Mouse (Mus musculus) mouse trophoblast stem cell (cell line): ENCODE data around the gene Hs3st5.
"Not testable (repeated sequence)": the region's sequence is repeated elsewhere in the genome, so short reads cannot be mapped to it uniquely, and the experiment has no call there.

Experiments used
- in situ Hi-C, 2 experiments: fragments of 300-500 bp; cut with MseI, MboI; formaldehyde crosslinking; loops; 2 replicates in 1 of 2; 3 replicates in 1 of 2; pipeline ENCODE4 v1.15.1; 2025

Gene Hs3st5

GRCm38 (mm10) chr10:36557673-36558072 lies 51.1 kb downstream of the Hs3st5 start:
- in situ Hi-C loops: no loop called here

- in situ Hi-C loops: no loop called here
These were observed 52.1 kb downstream of the Hs3st5 start for GRCm38 (mm10) chr10:36558736-36559135.

- in situ Hi-C loops: no loop called here
These were observed 60.6 kb downstream of the Hs3st5 start for GRCm38 (mm10) chr10:36567258-36567657.

- in situ Hi-C loops: no loop called here
These were observed 65.9 kb downstream of the Hs3st5 start for GRCm38 (mm10) chr10:36572540-36572939.

- in situ Hi-C loops: no loop called here
These were observed 71.9 kb downstream of the Hs3st5 start for GRCm38 (mm10) chr10:36578375-36579145.

- in situ Hi-C loops: no loop called here
These were observed 103.8 kb downstream of the Hs3st5 start for GRCm38 (mm10) chr10:36610400-36610799.

GRCm38 (mm10) chr10:36611415-36611814 lies 104.8 kb downstream of the Hs3st5 start:
- in situ Hi-C loops: not testable (repeated sequence)

- in situ Hi-C loops: no loop called here
These were observed 116.4 kb downstream of the Hs3st5 start for GRCm38 (mm10) chr10:36623037-36623436.

GRCm38 (mm10) chr10:36627952-36628351 lies 121.3 kb downstream of the Hs3st5 start:
- in situ Hi-C loops: no loop called here

- in situ Hi-C loops: no loop called here
These were observed 125.1 kb downstream of the Hs3st5 start for GRCm38 (mm10) chr10:36631746-36632145.

GRCm38 (mm10) chr10:36650653-36651052 lies 144.0 kb downstream of the Hs3st5 start:
- in situ Hi-C loops: no loop called here

GRCm38 (mm10) chr10:36713974-36714373 lies 207.4 kb downstream of the Hs3st5 start:
- in situ Hi-C loops: no loop called here

GRCm38 (mm10) chr10:36726239-36726638 lies 219.6 kb downstream of the Hs3st5 start:
- in situ Hi-C loops: no loop called here

- in situ Hi-C loops: no loop called here
These were observed 222.9 kb downstream of the Hs3st5 start for GRCm38 (mm10) chr10:36729361-36730098.

GRCm38 (mm10) chr10:36739375-36739774 lies 232.8 kb downstream of the Hs3st5 start:
- in situ Hi-C loops: no loop called here

- in situ Hi-C loops: no loop called here
These were observed 243.4 kb downstream of the Hs3st5 start for GRCm38 (mm10) chr10:36750021-36750420.

GRCm38 (mm10) chr10:36754471-36754870 lies 247.9 kb downstream of the Hs3st5 start:
- in situ Hi-C loops: no loop called here

- in situ Hi-C loops: no loop called here
These were observed 267.0 kb downstream of the Hs3st5 start for GRCm38 (mm10) chr10:36773595-36773994.

GRCm38 (mm10) chr10:36774898-36775297 lies 268.3 kb downstream of the Hs3st5 start:
- in situ Hi-C loops: no loop called here

- in situ Hi-C loops: no loop called here
These were observed 275.0 kb downstream of the Hs3st5 start for GRCm38 (mm10) chr10:36781641-36782040.

GRCm38 (mm10) chr10:36786970-36787369 lies 280.4 kb downstream of the Hs3st5 start:
- in situ Hi-C loops: no loop called here

- in situ Hi-C loops: no loop called here
These were observed 285.2 kb downstream of the Hs3st5 start for GRCm38 (mm10) chr10:36791771-36792170.

GRCm38 (mm10) chr10:36795311-36795710 lies 288.7 kb downstream of the Hs3st5 start:
- in situ Hi-C loops: no loop called here
